Mouse (Mus musculus) liver, embryonic 14.5 days (tissue): ENCODE data around the gene Pvr. TPM values are rescaled to one million over a fixed set of nuclear protein-coding genes. Genes with fewer than 3 reads are reported as not detected.

Experiments used
- ATAC-seq: fragments of 200-750 bp; cut with Nextera tagmentation; 2 replicates; pipeline ENCODE4 v1.8.0; 2017; ENCODE audit warnings: moderate number of reproducible peaks, mild to moderate bottlenecking, moderate library complexity; ENCODE audit not compliant: insufficient read depth
- DNase-seq, 3 experiments: peaks; one replicate each; pipeline ENCODE4 v3.0.0-alpha.2; 2012 to 2013; ENCODE audit warnings: low read depth in 3 of 3, low spot score in 3 of 3
- H3K27ac ChIP-seq: fragments of 300-500 bp; sonication (generic); 2 replicates; pipeline ENCODE4 v1.5.1; 2014; ENCODE audit warnings: moderate library complexity, mild to moderate bottlenecking, control low read depth, inconsistent platforms
- H3K27me3 ChIP-seq: fragments of 300-500 bp; sonication (generic); 2 replicates; pipeline ENCODE4 v1.6.1; 2014; ENCODE audit warnings: mild to moderate bottlenecking, low read length, moderate library complexity; ENCODE audit not compliant: control insufficient read depth, insufficient read depth
- H3K36me3 ChIP-seq: fragments of 300-500 bp; sonication (generic); replicated peaks from 2 replicates; pipeline ENCODE4 v1.6.1; 2014; ENCODE audit warnings: low read depth; ENCODE audit not compliant: control insufficient read depth, insufficient read depth
- H3K4me1 ChIP-seq, 2 experiments: fragments of 200-500 bp in 1 of 2; fragments of 300-500 bp in 1 of 2; sonication (generic) in 1 of 2; replicated peaks; 2 replicates each; pipeline ENCODE4 v1.6.1; 2012 to 2014; ENCODE audit warnings: antibody characterized with exemption in 1 of 2, inconsistent platforms in 1 of 2, low read length in 1 of 2; ENCODE audit not compliant: control insufficient read depth in 2 of 2, insufficient read depth in 2 of 2
- H3K4me2 ChIP-seq: fragments of 300-500 bp; sonication (generic); 2 replicates; pipeline ENCODE4 v1.6.1; 2014; ENCODE audit warnings: low read depth, mild to moderate bottlenecking, control low read depth, moderate library complexity
- H3K4me3 ChIP-seq, 2 experiments: fragments of 200-500 bp in 1 of 2; fragments of 300-500 bp in 1 of 2; sonication (generic) in 1 of 2; 2 replicates each; pipeline ENCODE4 v1.5.1; 2012 to 2014; ENCODE audit warnings: low read depth in 2 of 2, low read length in 2 of 2, mild to moderate bottlenecking in 2 of 2, control low read depth in 1 of 2, inconsistent platforms in 1 of 2, moderate library complexity in 1 of 2; ENCODE audit not compliant: insufficient read depth in 1 of 2
- H3K9ac ChIP-seq: fragments of 300-500 bp; sonication (generic); replicated peaks from 2 replicates; pipeline ENCODE4 v1.6.1; 2014; ENCODE audit warnings: mild to moderate bottlenecking, control low read depth, moderate library complexity
- H3K9me3 ChIP-seq: fragments of 300-500 bp; sonication (generic); 2 replicates; pipeline ENCODE4 v1.6.1; 2016; ENCODE audit warnings: low read length, mixed read lengths; ENCODE audit not compliant: control insufficient read depth
- CTCF ChIP-seq: IDR thresholded peaks from 2 replicates; pipeline ENCODE4 v1.5.1; 2016; ENCODE audit warnings: antibody characterized with exemption, low read depth, control low read depth
- EP300 ChIP-seq: IDR thresholded peaks from 2 replicates; pipeline ENCODE4 v1.6.1; 2016; ENCODE audit warnings: antibody characterized with exemption, low read depth
- WGBS: fragments of 180-500 bp; shearing (Covaris S2); extraction: QIAGEN DNeasy Blood & Tissue Kit; methylation state at CpG from one replicate; pipeline ENCODE4 v1.1.7; 2014; ENCODE audit not compliant: insufficient replicate concordance; 5-methylcytosine and 5-hydroxymethylcytosine counted together
- polyA plus RNA-seq, 2 experiments: library from polyadenylated mRNA; depleted of rRNA in 1 of 2; stranded (reverse) in 1 of 2; unstranded in 1 of 2; fragments of >200 nt; fragmentation: Nextera tagmentation in 1 of 2; extraction: Ambion mirVana in 1 of 2; gene quantifications; 2 replicates each; pipeline versions ENCODE4 v1.2.1 to v1.2.3; 2012 to 2014

Gene Pvr
- polyA plus RNA-seq, 2 experiments = 1.8 to 2.6 TPM

DNA sequence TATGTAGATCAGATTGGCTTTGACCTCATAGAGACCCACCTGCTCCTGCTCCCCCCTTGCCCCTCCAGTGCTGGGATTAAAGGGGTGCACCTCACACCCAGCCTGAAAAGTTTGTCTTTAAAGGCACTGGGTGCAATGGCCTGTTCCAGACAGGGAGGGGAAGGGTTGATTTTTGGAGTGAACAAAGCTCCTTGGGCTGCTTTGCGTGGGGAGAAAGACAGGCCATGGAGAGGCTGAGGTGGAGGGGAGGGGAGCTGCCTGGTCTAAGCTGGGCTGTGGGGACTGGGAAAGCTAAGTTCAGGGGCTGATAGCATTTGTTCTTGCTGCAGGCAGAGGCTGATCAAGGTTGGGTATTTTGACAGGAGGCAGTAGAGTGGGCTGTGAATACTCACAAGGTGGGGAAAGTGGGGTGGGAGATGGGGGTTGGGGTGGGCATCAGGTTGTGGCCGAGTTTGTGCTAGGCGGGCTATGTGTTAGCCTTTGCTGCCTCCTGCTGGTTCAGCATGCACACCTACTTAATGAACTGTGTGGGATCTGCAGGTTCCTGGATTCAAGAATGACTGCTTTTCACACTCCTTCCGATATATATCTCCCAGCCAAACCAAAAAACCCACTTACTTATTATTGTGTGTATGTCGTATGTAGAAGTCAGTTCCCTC, 48.9 kb downstream of the Pvr start:
- H3K9me3 ChIP-seq = no peaks in the 10 kb centered on the region
- H3K9ac ChIP-seq = no peak overlapping the region
- H3K4me1 ChIP-seq = peaks cover 0 to 8% of the 10 kb centered on the region in 2 experiments; a peak in 2 of 4 replicates
- ATAC-seq = no peak
- TF ChIP-seq CTCF (peak; percentile 54), EP300 (no peak)
- no peaks in the 10 kb centered on the region for H3K36me3 ChIP-seq
- H3K27ac ChIP-seq = no peak overlapping the region
- DNase-seq = no peak
- 18% methylated on average over 5 of the region's 5 CpGs for WGBS
- H3K4me3 ChIP-seq = no peak overlapping the region
- H3K27me3 ChIP-seq = no peaks in the 10 kb centered on the region
- no peak overlapping the region for H3K4me2 ChIP-seq

- ATAC-seq = no peak
- Histone ChIP-seq H3K9ac (no peak overlapping the region), H3K27ac (no peak overlapping the region), H3K9me3 (no peaks in the 10 kb centered on the region), H3K4me1 (peaks cover 0 to 6% of the 10 kb centered on the region in 2 experiments; a peak in 2 of 4 replicates), H3K4me3 (no peak overlapping the region), H3K27me3 (no peaks in the 10 kb centered on the region), H3K4me2 (no peak overlapping the region), H3K36me3 (no peaks in the 10 kb centered on the region)
- TF ChIP-seq CTCF (no peak), EP300 (no peak)
- 15% methylated on average over 10 of the region's 10 CpGs for WGBS
- no peak for DNase-seq
Measured at GRCm38 (mm10) chr7:19871137-19871621, 49.8 kb downstream of the Pvr start.

GRCm38 (mm10) chr7:19867751-19868399, 53.1 kb downstream of the Pvr start:
- Histone ChIP-seq H3K36me3 (no peaks in the 10 kb centered on the region), H3K27ac (no peak overlapping the region), H3K4me3 (no peak overlapping the region), H3K9ac (no peak overlapping the region), H3K4me1 (peaks cover 0 to 6% of the 10 kb centered on the region in 2 experiments; a peak in 2 of 4 replicates), H3K4me2 (no peak overlapping the region), H3K9me3 (no peaks in the 10 kb centered on the region), H3K27me3 (no peaks in the 10 kb centered on the region)
- TF ChIP-seq CTCF (no peak), EP300 (no peak)
- no peak for DNase-seq
- 69% methylated on average over 16 of the region's 16 CpGs for WGBS
- no peak for ATAC-seq

GRCm38 (mm10) chr7:19866490-19866889, 54.5 kb downstream of the Pvr start:
- no peak overlapping the region for H3K4me2 ChIP-seq
- no peak for ATAC-seq
- TF ChIP-seq EP300 (no peak), CTCF (no peak)
- no peaks in the 10 kb centered on the region for H3K9me3 ChIP-seq
- no peak for DNase-seq
- no peak overlapping the region for H3K27ac ChIP-seq
- no peaks in the 10 kb centered on the region for H3K27me3 ChIP-seq
- no peaks in the 10 kb centered on the region for H3K36me3 ChIP-seq
- no peak overlapping the region for H3K4me3 ChIP-seq
- WGBS = 69% methylated on average over 6 of the region's 6 CpGs
- H3K4me1 ChIP-seq = peaks cover 0 to 4% of the 10 kb centered on the region in 2 experiments; a peak in 2 of 4 replicates
- H3K9ac ChIP-seq = no peak overlapping the region
